Mouse (Mus musculus) cortical plate, adult 2 months (tissue): ENCODE results near the gene Adk. TPM values are rescaled to one million over a fixed set of nuclear protein-coding genes. Genes with fewer than 3 reads are reported as not detected.

Experiments
- H3K27ac ChIP-seq: fragments of 200-500 bp; 2 replicates; pipeline ENCODE4 v1.5.1; 2012; ENCODE audit warnings: low read length, control low read depth, inconsistent platforms; ENCODE audit not compliant: insufficient read depth
- H3K4me1 ChIP-seq: fragments of 200-500 bp; 2 replicates; pipeline ENCODE4 v1.6.1; 2011; ENCODE audit warnings: low read length; ENCODE audit not compliant: control insufficient read depth, insufficient read depth
- H3K4me3 ChIP-seq: fragments of 200-500 bp; 2 replicates; pipeline ENCODE4 v1.5.1; 2011; ENCODE audit warnings: mild to moderate bottlenecking, low read length, control low read depth; ENCODE audit not compliant: insufficient read depth
- CTCF ChIP-seq: fragments of 200-500 bp; IDR thresholded peaks from 2 replicates; pipeline ENCODE4 v1.5.1; 2011; ENCODE audit warnings: mild to moderate bottlenecking, control low read depth, low read length; ENCODE audit not compliant: insufficient read depth; ENCODE audit errors: extremely low read depth
- POLR2A ChIP-seq: fragments of 200-500 bp; IDR thresholded peaks from 2 replicates; pipeline ENCODE4 v1.6.1; 2011; ENCODE audit warnings: mild to moderate bottlenecking, low read length, control low read depth; ENCODE audit not compliant: insufficient read depth; ENCODE audit errors: extremely low read depth
- polyA plus RNA-seq: library from polyadenylated mRNA; depleted of rRNA; stranded (reverse); fragments of >200 nt; gene quantifications from 2 replicates; pipeline ENCODE4 v1.2.3, GENCODE M21; 2012

Gene Adk
- polyA plus RNA-seq, 1 experiment, result 65.2 TPM

GRCm38 (mm10) chr14:21034791-21035190 lies 17.6 kb upstream of the Adk start:
- H3K27ac ChIP-seq, result no peak overlapping the region
- H3K4me1 ChIP-seq, result peaks cover 1% of the 10 kb centered on the region; the same call in 1 of the 2 replicates
- no peak overlapping the region for H3K4me3 ChIP-seq
- TF ChIP-seq POLR2A (no peak), CTCF (no peak)

GRCm38 (mm10) chr14:21039077-21039476 lies 13.3 kb upstream of the Adk start:
- no peak overlapping the region for H3K4me3 ChIP-seq
- H3K27ac ChIP-seq, result no peak overlapping the region
- TF ChIP-seq POLR2A (no peak), CTCF (no peak)
- H3K4me1 ChIP-seq, result peaks cover under 1% of the 10 kb centered on the region; the same call in 1 of the 2 replicates

- H3K4me1 ChIP-seq, result no peaks in the 10 kb centered on the region
- no peak for TF ChIP-seq POLR2A
- no peak for TF ChIP-seq CTCF
- peak overlapping the region; percentile 13; the same call in 1 of the 2 replicates for H3K27ac ChIP-seq
- no peak overlapping the region for H3K4me3 ChIP-seq
These were observed 12.8 kb upstream of the Adk start for GRCm38 (mm10) chr14:21039623-21040022.

- TF ChIP-seq POLR2A (no peak), CTCF (no peak)
- no peak overlapping the region for H3K4me3 ChIP-seq
- no peak overlapping the region for H3K27ac ChIP-seq
- peaks cover 3% of the 10 kb centered on the region; the same call in 1 of the 2 replicates for H3K4me1 ChIP-seq
These were observed 4.5 kb upstream of the Adk start for GRCm38 (mm10) chr14:21047840-21048239.

- no peak overlapping the region for H3K27ac ChIP-seq
- no peak overlapping the region for H3K4me3 ChIP-seq
- TF ChIP-seq POLR2A, result no peak
- peak; percentile 43; the same call in 1 of the 2 replicates for TF ChIP-seq CTCF
- H3K4me1 ChIP-seq, result peaks cover 3% of the 10 kb centered on the region; the same call in 1 of the 2 replicates
These were observed 3.5 kb upstream of the Adk start for GRCm38 (mm10) chr14:21048879-21049278.

DNA sequence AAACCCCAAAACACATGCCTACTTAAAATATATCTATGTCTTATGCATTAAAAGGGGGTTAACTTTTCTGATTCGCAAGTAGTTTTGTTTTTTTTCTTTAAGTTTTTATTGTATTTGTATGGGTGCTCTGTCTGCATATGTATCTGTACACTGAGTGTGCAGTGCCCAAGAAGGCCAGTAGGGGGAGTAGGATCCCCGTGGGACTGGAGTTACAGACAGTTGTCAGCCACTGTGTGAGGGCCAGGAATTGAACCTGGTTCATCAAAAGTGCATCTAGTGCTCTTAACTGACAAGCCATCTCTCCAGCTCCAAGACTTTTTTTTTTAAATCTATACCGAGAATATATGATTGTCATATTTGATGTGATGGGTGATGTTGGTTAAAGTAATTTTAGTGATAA lies 1.6 kb upstream of the Adk start:
- no peak overlapping the region; the same call in 1 of the 2 replicates for H3K4me3 ChIP-seq
- no peak overlapping the region for H3K27ac ChIP-seq
- TF ChIP-seq CTCF, result 0 out of 2 replicates have a peak, but pooled peaks have one; percentile 29
- TF ChIP-seq POLR2A, result no peak
- H3K4me1 ChIP-seq, result peaks cover 3% of the 10 kb centered on the region; the same call in 1 of the 2 replicates

DNA sequence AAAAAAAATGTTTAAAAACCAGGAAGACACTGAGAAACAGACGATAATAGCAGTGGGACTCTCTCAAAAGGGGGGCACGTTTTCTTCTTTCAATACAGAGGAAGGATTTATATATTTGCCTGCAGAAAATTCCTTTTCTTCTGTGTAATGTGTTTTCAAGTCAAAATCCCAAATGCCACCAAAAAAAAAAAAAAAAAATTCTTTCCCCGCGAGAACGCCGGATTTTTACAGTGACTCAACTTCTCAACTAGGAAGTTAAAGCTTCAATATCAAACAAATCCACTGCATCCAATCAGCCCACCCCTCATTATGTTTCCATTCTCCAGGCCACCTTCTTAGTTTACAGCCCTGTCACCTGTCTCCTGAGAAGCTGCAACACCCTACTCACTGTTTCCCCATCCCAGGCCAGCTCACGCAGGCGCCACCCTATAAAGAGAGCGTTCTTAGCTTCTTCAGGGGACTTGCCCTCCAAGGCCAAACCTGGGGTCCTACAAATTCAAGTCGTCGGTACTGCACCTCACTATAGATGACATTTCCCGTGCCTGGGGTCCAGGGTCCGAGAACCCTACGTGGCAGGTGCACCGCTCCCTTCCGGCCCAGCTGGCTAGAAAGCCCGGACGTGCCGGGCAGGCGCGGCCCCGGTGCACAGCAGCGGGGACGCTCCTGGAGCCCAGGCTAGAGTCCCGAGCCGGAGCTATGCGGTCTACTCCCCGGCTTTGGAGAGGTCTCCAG lies 828 bp upstream of the Adk start:
- peak overlapping the region; percentile 72; the same call in 1 of the 2 replicates for H3K27ac ChIP-seq
- peaks cover 3% of the 10 kb centered on the region; the same call in 1 of the 2 replicates for H3K4me1 ChIP-seq
- TF ChIP-seq CTCF (no peak), POLR2A (no peak)
- peak overlapping the region; percentile 80 for H3K4me3 ChIP-seq

GRCm38 (mm10) chr14:21052781-21053130 lies 382 bp downstream of the Adk start:
- TF ChIP-seq POLR2A, result no peak
- no peak for TF ChIP-seq CTCF
- H3K4me1 ChIP-seq, result peaks cover 3% of the 10 kb centered on the region; the same call in 1 of the 2 replicates
- no peak overlapping the region for H3K27ac ChIP-seq
- H3K4me3 ChIP-seq, result peak overlapping the region; percentile 80

DNA sequence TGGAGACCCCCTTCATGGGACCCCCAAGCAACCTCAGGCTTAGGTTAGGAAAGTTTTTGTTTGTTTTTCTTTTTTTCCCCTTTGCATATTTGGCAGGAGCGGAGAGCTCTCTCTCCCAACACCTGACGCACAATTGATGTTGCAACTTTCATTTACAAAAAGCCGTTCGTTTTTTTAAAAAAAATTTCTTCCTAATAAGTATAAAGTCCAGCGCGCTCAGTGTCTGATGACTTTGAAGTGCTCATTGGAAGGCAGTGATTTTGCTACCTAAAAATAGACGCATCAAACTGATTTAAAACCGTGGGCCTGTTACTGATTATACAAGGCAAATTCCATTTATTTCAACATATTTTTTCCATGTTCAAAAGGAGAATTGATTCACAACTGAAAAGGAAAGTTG lies 777 bp downstream of the Adk start:
- Histone ChIP-seq H3K4me1 (peaks cover 3% of the 10 kb centered on the region; the same call in 1 of the 2 replicates), H3K4me3 (peak overlapping the region; percentile 80), H3K27ac (no peak overlapping the region)
- TF ChIP-seq CTCF, result no peak
- no peak for TF ChIP-seq POLR2A

- peaks cover 3% of the 10 kb centered on the region; the same call in 1 of the 2 replicates for H3K4me1 ChIP-seq
- H3K4me3 ChIP-seq, result no peak overlapping the region
- TF ChIP-seq CTCF (no peak), POLR2A (no peak)
- H3K27ac ChIP-seq, result no peak overlapping the region
These were observed 1.2 kb downstream of the Adk start for GRCm38 (mm10) chr14:21053586-21053985.
